Mouse (Mus musculus) gastrocnemius, postnatal 14 days (tissue): Measurements from ENCODE around the gene Gdnf. TPM values are rescaled to one million over a fixed set of nuclear protein-coding genes. Genes with fewer than 3 reads are reported as not detected.

Source experiments
- DNase-seq: peaks from one replicate; pipeline ENCODE4 v3.0.0; 2021; ENCODE audit warnings: mixed read lengths
- intact Hi-C: fragments of 180-260 bp; cut with DNase I; formaldehyde crosslinking; loops from one replicate; pipeline ENCODE4 v1.15.1; 2025; ENCODE audit warnings: low total_unique reads
- total RNA-seq, 2 experiments: library from RNA; stranded (reverse); gene quantifications; 2 replicates each; pipeline ENCODE4 v1.2.3; 2021

The Gdnf gene
- total RNA-seq, 2 experiments from 2014 or later: 0.51 to 0.57 TPM

GRCm38 (mm10) chr15:7842398-7842797 is 31.8 kb downstream of the Gdnf start:
- DNase-seq: no peak

GRCm38 (mm10) chr15:7857418-7857817 is 46.8 kb downstream of the Gdnf start:
- no peak for DNase-seq
- intact Hi-C loops: no loop called here

More at GRCm38 (mm10) chr15:7842398-7842797, 31.8 kb downstream of the Gdnf start:
- intact Hi-C loops: no loop called here

- DNase-seq: no peak
- intact Hi-C loops: no loop called here
These were observed 48.2 kb downstream of the Gdnf start for GRCm38 (mm10) chr15:7858841-7859240.

- intact Hi-C loops: no loop called here
- no peak for DNase-seq
These were observed 52.2 kb downstream of the Gdnf start for GRCm38 (mm10) chr15:7862890-7863289.

GRCm38 (mm10) chr15:7863328-7863727 is 52.7 kb downstream of the Gdnf start:
- intact Hi-C loops: no loop called here
- DNase-seq: no peak

GRCm38 (mm10) chr15:7865305-7865704 is 54.7 kb downstream of the Gdnf start:
- intact Hi-C loops: no loop called here
- DNase-seq: no peak

- no peak for DNase-seq
- intact Hi-C loops: no loop called here
These were observed 61.8 kb downstream of the Gdnf start for GRCm38 (mm10) chr15:7872473-7872872.

GRCm38 (mm10) chr15:7875879-7876278 is 65.2 kb downstream of the Gdnf start:
- intact Hi-C loops: no loop called here
- DNase-seq: no peak

- no peak for DNase-seq
- intact Hi-C loops: no loop called here
These were observed 67.2 kb downstream of the Gdnf start for GRCm38 (mm10) chr15:7877560-7878467.

GRCm38 (mm10) chr15:7878861-7879260 is 68.2 kb downstream of the Gdnf start:
- no peak for DNase-seq
- intact Hi-C loops: no loop called here

GRCm38 (mm10) chr15:7879956-7880355 is 69.3 kb downstream of the Gdnf start:
- intact Hi-C loops: no loop called here
- no peak for DNase-seq

- no peak for DNase-seq
- intact Hi-C loops: no loop called here
These were observed 73.5 kb downstream of the Gdnf start for GRCm38 (mm10) chr15:7884181-7884580.

- intact Hi-C loops: no loop called here
- DNase-seq: peak; percentile 26
These were observed 74.5 kb downstream of the Gdnf start for GRCm38 (mm10) chr15:7885106-7885505.

GRCm38 (mm10) chr15:7886591-7886990 is 75.9 kb downstream of the Gdnf start:
- no peak for DNase-seq
- intact Hi-C loops: no loop called here
